Mouse (Mus musculus) stomach, postnatal 0 days (tissue): ENCODE measurements at regions not wholly inside any gene's neighbourhood (a gene's known extent, or its start where the extent isn't known, plus 50 kb on each side); places are given as distances from the start of the nearest gene placed in this dataset.

Experiments
- ATAC-seq: fragments of 200-750 bp; cut with Nextera tagmentation; 2 replicates; pipeline ENCODE4 v1.8.0; 2017; ENCODE audit not compliant: low FRiP score, low TSS enrichment
- DNase-seq: peaks from one replicate; pipeline ENCODE4 v3.0.0-alpha.2; 2016; ENCODE audit warnings: low spot score
- H3K27ac ChIP-seq: fragments of 300-500 bp; sonication (generic); replicated peaks from 2 replicates; pipeline ENCODE4 v1.5.1; 2014; ENCODE audit warnings: mild to moderate bottlenecking, control low read depth
- H3K27me3 ChIP-seq: fragments of 300-500 bp; sonication (generic); 2 replicates; pipeline ENCODE4 v1.6.1; 2014; ENCODE audit warnings: low read length; ENCODE audit not compliant: control insufficient read depth, insufficient read depth
- H3K36me3 ChIP-seq: fragments of 300-500 bp; sonication (generic); 2 replicates; pipeline ENCODE4 v1.6.1; 2014; ENCODE audit warnings: low read length, mixed read lengths; ENCODE audit not compliant: control insufficient read depth, insufficient read depth
- H3K4me1 ChIP-seq: fragments of 300-500 bp; sonication (generic); replicated peaks from 2 replicates; pipeline ENCODE4 v1.6.1; 2014; ENCODE audit warnings: antibody characterized with exemption; ENCODE audit not compliant: control insufficient read depth, insufficient read depth
- H3K4me2 ChIP-seq: fragments of 300-500 bp; sonication (generic); replicated peaks from 2 replicates; pipeline ENCODE4 v1.6.1; 2014; ENCODE audit warnings: low read depth, mild to moderate bottlenecking, control low read depth, moderate library complexity
- H3K4me3 ChIP-seq: fragments of 300-500 bp; sonication (generic); 2 replicates; pipeline ENCODE4 v1.5.1; 2014; ENCODE audit warnings: low read depth, low read length, control low read depth
- H3K9ac ChIP-seq: fragments of 300-500 bp; sonication (generic); 2 replicates; pipeline ENCODE4 v1.6.1; 2014; ENCODE audit warnings: mild to moderate bottlenecking, low read length, control low read depth, mixed read lengths
- H3K9me3 ChIP-seq: fragments of 300-500 bp; sonication (generic); 2 replicates; pipeline ENCODE4 v1.6.1; 2016; ENCODE audit warnings: low read length; ENCODE audit not compliant: control insufficient read depth
- CTCF ChIP-seq: IDR thresholded peaks from 2 replicates; pipeline ENCODE4 v1.5.1; 2016; ENCODE audit warnings: antibody characterized with exemption, low read depth, mild to moderate bottlenecking, moderate library complexity
- EP300 ChIP-seq: optimal IDR thresholded peaks from 2 replicates; pipeline ENCODE3; 2016; ENCODE audit warnings: antibody characterized with exemption
- WGBS: fragments of 180-500 bp; shearing (Covaris S2); extraction: QIAGEN DNeasy Blood & Tissue Kit; methylation state at CpG from one replicate; pipeline ENCODE4 v1.1.7; 2014; 5-methylcytosine and 5-hydroxymethylcytosine counted together

DNA sequence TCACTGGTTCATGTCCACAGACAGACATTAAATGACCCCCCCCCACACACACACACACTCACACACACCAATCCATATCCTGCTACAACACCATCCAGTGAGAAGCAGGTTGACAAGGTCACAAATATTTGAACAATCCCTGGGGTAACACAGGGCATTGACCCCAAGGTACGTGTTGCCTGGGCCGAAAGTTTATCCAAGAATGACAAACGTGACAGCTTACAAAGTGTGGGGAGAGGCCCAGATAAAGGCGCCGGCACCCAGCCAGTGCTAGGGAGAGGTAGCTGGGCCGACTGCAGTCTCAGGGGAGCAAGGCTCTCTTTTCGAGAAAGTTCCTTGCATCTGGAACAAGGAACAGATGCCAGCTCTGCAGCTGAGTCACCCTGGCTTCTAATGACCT is 337.8 kb upstream of the Tbx3 start:
- no peaks in the 10 kb centered on the region for H3K36me3 ChIP-seq
- ATAC-seq: peak; percentile 60; the same call in 1 of the 2 replicates
- H3K9ac ChIP-seq: no peak overlapping the region
- H3K4me2 ChIP-seq: no peak overlapping the region
- TF ChIP-seq CTCF: no peak
- TF ChIP-seq EP300: no peak
- 15% methylated on average over 7 of the region's 7 CpGs for whole genome bisulfite sequencing
- no peaks in the 10 kb centered on the region for H3K4me1 ChIP-seq
- DNase-seq: peak; percentile 41
- H3K9me3 ChIP-seq: no peaks in the 10 kb centered on the region
- H3K4me3 ChIP-seq: no peak overlapping the region
- no peak overlapping the region for H3K27ac ChIP-seq
- H3K27me3 ChIP-seq: no peaks in the 10 kb centered on the region

DNA sequence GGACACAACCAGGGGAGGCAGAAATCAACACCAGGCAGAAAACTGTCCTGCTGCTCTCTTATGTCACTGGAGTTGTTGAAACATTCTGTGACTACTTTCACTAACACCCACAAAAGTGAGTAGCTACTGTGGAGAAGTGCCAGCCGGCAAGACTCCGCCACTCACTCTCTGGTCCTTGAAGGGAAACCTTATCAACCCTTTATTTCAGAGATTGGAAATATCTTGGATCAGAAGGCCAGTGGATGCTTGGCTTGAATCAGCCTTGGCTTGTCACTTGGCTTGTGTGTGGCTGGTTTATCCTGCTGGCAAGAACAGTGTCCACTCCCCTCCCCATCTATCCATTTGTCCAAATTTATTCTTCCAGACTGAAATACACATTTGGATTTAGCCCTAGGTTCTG is 335.3 kb upstream of the Tbx3 start:
- Histone ChIP-seq H3K4me1 (no peaks in the 10 kb centered on the region), H3K4me2 (no peak overlapping the region), H3K27ac (no peak overlapping the region), H3K9ac (no peak overlapping the region), H3K9me3 (no peaks in the 10 kb centered on the region), H3K4me3 (no peak overlapping the region), H3K27me3 (no peaks in the 10 kb centered on the region), H3K36me3 (no peaks in the 10 kb centered on the region)
- TF ChIP-seq CTCF (no peak), EP300 (no peak)
- DNase-seq (no peak), ATAC-seq (no peak)
- WGBS: 96% methylated on average over 2 of the region's 2 CpGs

DNA sequence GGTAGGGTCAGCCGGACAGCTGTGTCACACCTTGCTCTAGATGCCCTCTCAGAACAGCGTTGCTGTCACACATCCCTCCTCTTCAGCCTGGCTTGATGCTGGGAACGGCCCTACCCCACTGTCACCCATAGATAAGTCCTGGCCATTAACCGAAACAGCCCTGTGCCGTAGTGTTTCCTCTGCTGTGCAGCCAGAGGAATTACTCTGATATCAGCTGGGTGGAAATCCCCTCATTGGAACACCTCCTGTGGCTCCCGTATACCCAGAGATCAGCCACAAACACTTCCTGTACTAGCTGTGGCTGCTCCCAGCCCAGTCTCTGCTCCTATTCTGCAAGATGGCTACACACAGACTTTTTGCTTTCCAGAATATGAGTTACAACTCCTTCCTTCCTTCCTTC is 334.5 kb upstream of the Tbx3 start:
- no peak for ATAC-seq
- TF ChIP-seq CTCF: no peak
- no peak for TF ChIP-seq EP300
- 55% methylated on average over 6 of the region's 6 CpGs for WGBS

DNA sequence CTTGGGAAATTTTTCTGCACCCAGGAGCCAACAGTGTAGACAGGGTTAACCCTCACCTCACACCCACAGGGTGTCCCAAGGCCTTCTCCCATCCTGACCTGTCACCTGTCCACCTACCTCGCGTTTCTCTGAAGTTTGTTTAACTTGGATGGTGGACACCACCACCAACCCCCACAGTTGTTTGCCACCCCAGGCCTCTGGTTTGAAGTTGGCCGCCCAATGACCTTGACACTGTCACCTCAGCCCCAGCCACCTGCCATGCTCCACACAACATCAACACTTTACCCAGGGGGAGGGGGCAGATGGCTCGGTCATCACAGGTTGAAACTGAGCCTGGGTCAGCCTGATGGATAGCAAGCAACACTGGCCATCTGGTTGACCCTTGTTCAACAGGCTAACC is 332.7 kb upstream of the Tbx3 start:
- 61% methylated on average over 4 of the region's 4 CpGs for WGBS
- Histone ChIP-seq H3K27ac (no peak overlapping the region), H3K9me3 (no peaks in the 10 kb centered on the region), H3K9ac (no peak overlapping the region), H3K4me2 (no peak overlapping the region), H3K4me1 (no peaks in the 10 kb centered on the region), H3K4me3 (no peak overlapping the region), H3K36me3 (no peaks in the 10 kb centered on the region), H3K27me3 (no peaks in the 10 kb centered on the region)
- TF ChIP-seq CTCF: no peak
- no peak for TF ChIP-seq EP300
- DNase-seq: no peak
- ATAC-seq: no peak

More for the DNA sequence above, 334.5 kb upstream of the Tbx3 start:
- no peak overlapping the region for H3K4me2 ChIP-seq
- H3K27me3 ChIP-seq: no peaks in the 10 kb centered on the region
- H3K9me3 ChIP-seq: no peaks in the 10 kb centered on the region
- no peaks in the 10 kb centered on the region for H3K4me1 ChIP-seq
- H3K27ac ChIP-seq: no peak overlapping the region
- H3K4me3 ChIP-seq: no peak overlapping the region
- no peaks in the 10 kb centered on the region for H3K36me3 ChIP-seq
- DNase-seq: no peak
- H3K9ac ChIP-seq: no peak overlapping the region

DNA sequence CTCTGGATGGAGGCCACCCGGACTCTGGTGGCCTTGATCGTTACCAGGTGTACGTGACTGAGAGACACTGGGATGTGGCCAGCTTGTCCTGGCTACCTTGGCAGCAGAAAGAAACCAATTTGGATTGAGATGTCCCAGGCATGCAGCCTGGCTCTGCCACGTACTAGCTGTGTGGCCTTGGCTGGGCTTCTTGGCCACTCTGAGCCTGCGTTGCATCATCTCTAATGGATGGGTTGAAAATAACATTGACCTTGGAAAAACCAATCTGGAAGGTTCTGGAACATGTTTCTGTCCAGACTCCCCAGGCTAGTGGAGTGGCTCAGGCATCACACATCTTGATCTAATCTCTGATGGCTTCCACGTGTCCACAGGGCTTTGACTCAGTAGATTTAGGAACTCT is 331.8 kb upstream of the Tbx3 start:
- no peaks in the 10 kb centered on the region for H3K36me3 ChIP-seq
- DNase-seq (no peak), ATAC-seq (no peak)
- no peak overlapping the region for H3K27ac ChIP-seq
- H3K27me3 ChIP-seq: no peaks in the 10 kb centered on the region
- no peak for TF ChIP-seq CTCF
- TF ChIP-seq EP300: no peak
- H3K9ac ChIP-seq: no peak overlapping the region
- H3K9me3 ChIP-seq: no peaks in the 10 kb centered on the region
- 85% methylated on average over 6 of the region's 6 CpGs for WGBS
- no peaks in the 10 kb centered on the region for H3K4me1 ChIP-seq
- no peak overlapping the region for H3K4me2 ChIP-seq
- no peak overlapping the region for H3K4me3 ChIP-seq

DNA sequence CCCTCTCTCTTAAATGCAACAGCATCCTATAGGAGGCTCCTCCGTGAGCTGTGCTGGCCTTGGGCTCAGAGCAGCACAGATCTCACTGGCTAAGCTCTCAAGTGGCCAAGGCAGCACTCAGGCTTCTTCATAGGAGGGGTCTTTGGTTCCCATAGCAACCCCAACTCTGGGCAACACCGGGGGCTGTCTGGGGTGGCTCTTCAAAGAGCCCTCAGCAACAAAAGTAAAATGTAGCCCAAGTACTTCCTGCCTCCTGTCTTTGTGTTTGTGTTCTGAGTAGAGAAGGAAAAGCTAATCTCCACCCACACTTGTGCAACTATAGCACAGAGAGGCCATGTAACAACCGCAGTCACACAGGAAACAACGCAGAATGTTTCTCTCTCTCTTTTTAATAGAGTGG is 322.2 kb upstream of the Tbx3 start:
- H3K4me1 ChIP-seq: no peaks in the 10 kb centered on the region
- DNase-seq (no peak), ATAC-seq (no peak)
- no peak overlapping the region for H3K27ac ChIP-seq
- no peaks in the 10 kb centered on the region for H3K9me3 ChIP-seq
- H3K36me3 ChIP-seq: no peaks in the 10 kb centered on the region
- no peak overlapping the region for H3K4me2 ChIP-seq
- no peaks in the 10 kb centered on the region for H3K27me3 ChIP-seq
- no peak overlapping the region for H3K9ac ChIP-seq
- TF ChIP-seq CTCF (no peak), EP300 (no peak)
- no peak overlapping the region for H3K4me3 ChIP-seq
- 54% methylated on average over 4 of the region's 4 CpGs for WGBS

DNA sequence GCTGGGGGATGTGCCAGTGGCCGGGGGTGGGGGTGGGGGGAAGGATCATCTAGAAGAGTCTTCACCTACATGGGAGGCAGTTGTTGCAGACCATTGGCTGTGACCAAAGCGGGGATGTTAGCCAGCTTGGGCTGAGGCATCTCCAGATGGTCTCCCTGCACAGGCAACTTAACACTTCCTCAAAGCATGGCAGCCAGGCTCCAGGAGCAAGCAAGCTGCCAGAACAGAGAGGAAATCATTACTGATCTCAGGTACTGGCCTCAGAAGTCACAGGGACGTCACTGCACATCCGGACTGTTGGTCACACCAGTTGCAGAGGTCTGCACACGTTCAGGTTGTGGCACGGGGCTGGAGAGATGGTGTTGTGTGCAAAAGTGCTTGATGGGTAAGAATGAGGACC is 321.1 kb upstream of the Tbx3 start:
- Histone ChIP-seq H3K4me1 (no peaks in the 10 kb centered on the region), H3K9me3 (no peaks in the 10 kb centered on the region), H3K27me3 (no peaks in the 10 kb centered on the region), H3K36me3 (no peaks in the 10 kb centered on the region), H3K4me2 (no peak overlapping the region), H3K4me3 (no peak overlapping the region), H3K9ac (no peak overlapping the region), H3K27ac (no peak overlapping the region)
- DNase-seq: no peak
- ATAC-seq: no peak
- TF ChIP-seq CTCF (no peak), EP300 (no peak)
- WGBS: 80% methylated on average over 6 of the region's 6 CpGs
